In genomic region chr8:83290176-83290575, GRCm38 (mm10) we compare ENCODE assay signal across 8 mouse cellular contexts. TPM values are rescaled to one million over a fixed set of nuclear protein-coding genes. Genes with fewer than 3 reads are reported as not detected.
DNase-seq lines count a peak whose midpoint lies in the region; ATAC-seq lines count a peak whose summit lies in the region.

Gene Ucp1, plus strand, starts transcription at chr8:83290352.

- intact Hi-C loops in left cerebral cortex, postnatal 10 days (cut with DNase I) = no loop called here

- peaks cover 8% of the 10 kb centered on the region for H3K27me3 ChIP-seq in kidney, embryonic 14.5 days (ENCODE audit: control insufficient read depth, insufficient read depth, low read length)
- H3K27me3 ChIP-seq in forebrain, embryonic 11.5 days (ENCODE audit: control insufficient read depth, insufficient read depth, low read length) = no peaks in the 10 kb centered on the region; the same call in 1 of the 2 replicates
- H3K27me3 ChIP-seq in stomach, embryonic 15.5 days (replicated peaks) = peaks cover 11% of the 10 kb centered on the region

- no peaks in the 10 kb centered on the region for H3K36me3 ChIP-seq in kidney, embryonic 14.5 days (ENCODE audit: control insufficient read depth, insufficient read depth, low read length)
- no peaks in the 10 kb centered on the region for H3K36me3 ChIP-seq in forebrain, embryonic 11.5 days (ENCODE audit: control insufficient read depth, insufficient read depth, low read length)
- H3K36me3 ChIP-seq in stomach, embryonic 15.5 days = no peaks in the 10 kb centered on the region

- H3K27ac ChIP-seq in kidney, embryonic 14.5 days (ENCODE audit: low read depth, low read length) = no peak within 1 kb of the TSS
- H3K27ac ChIP-seq in forebrain, embryonic 11.5 days (ENCODE audit: low read depth, low read length) = no peak within 1 kb of the TSS
- no peak within 1 kb of the TSS for H3K27ac ChIP-seq in stomach, embryonic 15.5 days

- no peak within 1 kb of the TSS; the same call in 1 of the 2 replicates for H3K9ac ChIP-seq in kidney, embryonic 14.5 days (ENCODE audit: low read depth, low read length)
- no peak within 1 kb of the TSS for H3K9ac ChIP-seq in forebrain, embryonic 11.5 days (ENCODE audit: low read length)
- H3K9ac ChIP-seq in stomach, embryonic 15.5 days = no peak within 1 kb of the TSS

- H3K4me1 ChIP-seq in kidney, embryonic 14.5 days (ENCODE audit: control insufficient read depth, insufficient read depth, low read length) = no peaks in the 10 kb centered on the region
- H3K4me1 ChIP-seq in forebrain, embryonic 11.5 days (replicated peaks; ENCODE audit: control insufficient read depth, insufficient read depth, low read length) = no peaks in the 10 kb centered on the region
- H3K4me1 ChIP-seq in stomach, embryonic 15.5 days = 0 out of 2 replicates have a peak, but pooled peaks cover 4% of the 10 kb centered on the region

- 3% methylated on average over 20 of the region's 20 CpGs for WGBS in kidney, embryonic 14.5 days
- WGBS in forebrain, embryonic 11.5 days = 3% methylated on average over 19 of the region's 20 CpGs
- 3% methylated on average over 20 of the region's 20 CpGs for WGBS in stomach, embryonic 15.5 days

- peak within 1 kb of the TSS; percentile 48 for H3K4me2 ChIP-seq in kidney, embryonic 14.5 days (replicated peaks; ENCODE audit: low read depth, low read length)
- peak within 1 kb of the TSS; percentile 47 for H3K4me2 ChIP-seq in forebrain, embryonic 11.5 days (ENCODE audit: low read depth, low read length, severe bottlenecking)
- peak within 1 kb of the TSS; percentile 59 for H3K4me2 ChIP-seq in stomach, embryonic 15.5 days

- DNase-seq in kidney, adult 18-20 months = no peak
- DNase-seq in adrenal gland, adult 18-20 months (ENCODE audit: low spot score in 2 of 2) = no peak
- peak; percentile 54 for DNase-seq in forebrain, embryonic 11.5 days (ENCODE audit: low spot score)
- peak; percentile 49 to 61 for DNase-seq in kidney, postnatal 4 days
- no peak for DNase-seq in left cerebral cortex, postnatal 10 days (ENCODE audit: extremely low spot score in 1 of 2, low spot score in 2 of 2)
- DNase-seq in thymus, adult 18-20 months = no peak

- H3K4me3 ChIP-seq in kidney, embryonic 14.5 days (ENCODE audit: low read length) = peak within 1 kb of the TSS; percentile 22
- H3K4me3 ChIP-seq in forebrain, embryonic 11.5 days (ENCODE audit: low read depth, low read length) = no peak within 1 kb of the TSS
- H3K4me3 ChIP-seq in stomach, embryonic 15.5 days (replicated peaks) = peak within 1 kb of the TSS; percentile 25

- ATAC-seq in kidney, embryonic 14.5 days (ENCODE audit: low FRiP score, low TSS enrichment) = 0 out of 2 replicates have a peak, but pooled peaks have one; percentile 32
- ATAC-seq in forebrain, embryonic 11.5 days (replicated peaks; ENCODE audit: low FRiP score) = no peak
- ATAC-seq in stomach, embryonic 15.5 days (ENCODE audit: insufficient read depth, low FRiP score, low read depth) = no peak; the same call in 1 of the 2 replicates

- no peaks in the 10 kb centered on the region for H3K9me3 ChIP-seq in kidney, embryonic 14.5 days (ENCODE audit: control insufficient read depth, low read length)
- no peaks in the 10 kb centered on the region for H3K9me3 ChIP-seq in forebrain, embryonic 11.5 days (ENCODE audit: control insufficient read depth, low read length)
- no peaks in the 10 kb centered on the region for H3K9me3 ChIP-seq in stomach, embryonic 15.5 days

RNA-seq across cellular contexts. Expression of gene Ucp1, which starts in this region (rescaled TPM):
- polyA plus RNA-seq in kidney, embryonic 14.5 days (2014; fragmentation: Nextera tagmentation; extraction: Ambion mirVana) = 0.19 TPM in 1 of 2 replicates, not detected in the other
- total RNA-seq in adrenal gland, adult 18-20 months (2021) = 1,000 to 10,000 TPM in 1 of 2 experiments, 100 to 1,000 TPM in 1; 986 to 1,893 TPM
- polyA plus RNA-seq in forebrain, embryonic 11.5 days (2014; fragmentation: Nextera tagmentation; extraction: Ambion mirVana) = not detected in 2 replicates
- polyA plus RNA-seq in stomach, embryonic 15.5 days (2015; fragmentation: Nextera tagmentation; extraction: Ambion mirVana) = not detected in 2 replicates
- not detected for total RNA-seq in left cerebral cortex, postnatal 10 days (2021)

Comparison
In these comparisons a context has a peak if more than half of its experiments do, and no peak if none do; other contexts are left out.
1. RNA of gene Ucp1 (total RNA-seq): 986 to 1,893 TPM in adrenal gland, adult 18-20 months; not detected in left cerebral cortex, postnatal 10 days; every median in the first group is over 100 times any median in the second.
2. DNase-seq: peak in kidney, postnatal 4 days (2 of 2); none in kidney, adult 18-20 months (single experiment), adrenal gland, adult 18-20 months (0 of 2), left cerebral cortex, postnatal 10 days (0 of 2) and thymus, adult 18-20 months (0 of 2).
3. Peak in ATAC-seq, H3K4me3 ChIP-seq and H3K4me2 ChIP-seq in kidney, embryonic 14.5 days; RNA of the gene not detected or under 1 TPM.
4. Peak in DNase-seq and H3K4me2 ChIP-seq in forebrain, embryonic 11.5 days; RNA of the gene not detected or under 1 TPM.
5. Peak in every context shown above with its lines, with median percentiles within 50 percentile points of each other: H3K4me2 ChIP-seq.